Mouse (Mus musculus) right cerebral cortex, postnatal 25 days (tissue): ENCODE results near the gene Olfr859.
"Not testable (repeated sequence)": the region's sequence is repeated elsewhere in the genome, so short reads cannot be mapped to it uniquely, and the experiment has no call there.

ENCODE experiments used
- DNase-seq: peaks from one replicate; pipeline ENCODE4 v3.0.0; 2022

Gene Olfr859

DNA sequence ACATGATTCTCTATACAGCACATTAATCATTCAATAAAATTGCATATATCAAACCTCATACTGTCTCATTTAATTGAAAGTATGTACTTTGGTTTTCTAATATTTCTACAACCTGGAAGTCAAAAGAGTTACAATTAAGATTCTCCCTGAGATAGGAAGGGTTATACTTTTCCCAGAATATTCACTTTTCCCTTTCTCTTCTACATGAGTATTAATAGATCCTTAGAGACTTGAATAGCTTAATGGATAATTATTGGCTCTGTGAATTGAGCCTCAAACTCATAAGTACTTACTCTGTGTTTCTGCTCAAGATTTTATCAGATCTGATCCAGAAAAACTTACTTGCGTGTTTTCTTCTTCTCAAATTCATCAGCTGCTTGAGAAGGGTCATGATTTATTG is at the start of gene Olfr859:
Olfr859 (plus strand) TSS at position 301 of the 400 bp plus-strand sequence.
- DNase-seq, result not testable (repeated sequence)

DNA sequence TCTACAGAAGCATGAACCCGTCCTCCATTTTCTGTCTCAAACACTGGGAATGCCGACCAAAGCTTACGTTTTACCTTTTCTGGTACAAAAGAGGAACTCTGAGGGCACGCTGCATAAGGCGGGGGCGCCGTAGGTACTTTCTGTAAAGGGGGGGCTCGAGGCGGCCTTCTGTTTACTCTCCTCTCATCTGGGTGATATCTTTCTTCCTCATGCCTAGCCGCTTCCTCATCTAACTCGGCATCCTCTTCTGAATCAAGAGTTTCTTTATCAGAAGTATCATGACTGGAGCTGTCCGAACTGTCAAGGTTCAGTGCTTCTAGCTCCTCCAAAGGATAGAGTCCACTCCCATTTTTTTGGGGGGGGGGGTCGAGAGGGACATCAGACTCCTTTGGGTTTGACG is 35.6 kb upstream of the Olfr859 start:
- DNase-seq, result no peak

DNA sequence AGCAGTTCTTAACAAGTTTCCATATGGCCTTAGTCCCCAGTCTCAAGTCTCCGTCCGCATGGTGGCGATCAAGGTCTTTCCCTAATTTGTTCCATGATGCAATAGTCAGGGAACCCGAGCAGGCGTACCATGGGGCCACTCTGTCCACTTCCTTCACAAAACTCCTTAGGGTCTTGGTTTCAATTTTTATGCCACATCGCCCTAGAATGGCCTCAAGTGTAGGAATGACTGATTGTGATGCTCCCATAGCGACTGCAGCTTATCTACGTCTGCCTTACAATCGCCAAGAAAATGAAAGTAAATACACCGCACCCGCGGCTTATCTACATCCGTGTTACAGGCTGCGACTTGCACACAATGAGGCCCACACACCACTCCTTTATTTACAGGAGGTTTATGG is 35.0 kb upstream of the Olfr859 start:
- DNase-seq, result no peak

DNA sequence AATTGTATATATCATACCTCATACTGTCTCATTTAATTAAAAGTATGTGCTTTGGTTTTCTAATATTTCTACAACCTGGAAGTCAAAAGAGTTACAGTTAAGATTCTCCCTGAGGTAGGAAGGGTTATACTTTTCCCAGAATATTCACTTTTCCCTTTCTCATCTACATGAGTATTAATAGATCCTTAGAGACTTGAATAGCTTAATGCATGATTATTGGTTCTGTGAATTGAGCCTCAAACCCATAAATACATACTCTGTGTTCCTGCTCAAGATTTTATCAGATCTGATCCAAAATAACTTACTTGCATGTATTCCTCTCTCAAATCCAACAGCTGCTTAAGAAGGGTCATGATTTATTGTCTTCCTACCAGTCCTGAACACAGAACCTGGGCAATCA is 24.7 kb upstream of the Olfr859 start, which contains the start of gene Olfr58:
Olfr58 (plus strand) TSS at position 301 of the 400 bp plus-strand sequence.
- no peak for DNase-seq

DNA sequence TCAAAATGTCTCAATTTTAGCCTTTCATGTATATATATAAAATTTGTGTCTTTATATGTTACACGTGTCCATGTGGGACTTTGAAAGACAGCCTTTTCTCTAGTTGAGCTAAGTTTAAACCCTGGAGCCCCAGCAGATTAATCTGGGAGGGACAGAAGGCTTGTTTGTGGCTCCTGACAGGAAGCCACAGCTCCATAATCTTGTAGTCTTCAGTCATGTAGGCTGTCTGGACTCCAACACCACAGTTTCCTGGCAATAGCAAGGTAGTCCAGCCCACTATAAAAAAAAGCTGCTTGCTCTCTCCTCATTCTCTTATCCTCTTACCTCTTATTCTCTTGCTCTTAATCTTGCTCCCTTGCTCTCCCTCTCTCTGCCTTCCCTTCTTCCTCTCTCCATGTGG is 1.7 kb upstream of the Olfr859 start:
- no peak for DNase-seq

DNA sequence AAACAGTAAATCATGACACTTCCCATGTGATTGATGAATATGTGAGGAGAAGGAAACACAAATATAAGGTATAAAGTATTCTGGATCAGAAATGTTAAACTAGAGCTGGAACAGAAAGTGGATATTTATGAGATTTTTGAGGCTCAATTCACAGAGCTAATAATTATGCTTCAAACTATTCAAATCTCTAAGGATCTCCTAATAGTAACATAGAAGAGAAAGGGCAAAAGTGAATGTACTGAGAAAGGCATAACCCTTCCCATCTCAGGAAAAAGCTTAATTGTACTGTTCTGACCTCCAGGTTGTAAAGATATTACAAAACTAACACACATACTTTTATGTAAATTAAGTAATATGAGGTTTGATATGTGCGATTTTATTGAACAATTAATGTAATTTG is 44.9 kb downstream of the Olfr859 start, which contains the start of gene Olfr860:
Olfr860 (minus strand) TSS at position 101 of the 400 bp plus-strand sequence.
- no peak for DNase-seq
